ENCODE assay signal across 8 mouse cellular contexts in genomic region chr12:111671431-111671902, GRCm38 (mm10). TPM values are rescaled to one million over a fixed set of nuclear protein-coding genes. Genes with fewer than 3 reads are reported as not detected.
DNase-seq lines count a peak whose midpoint lies in the region; ATAC-seq and TF ChIP-seq lines count a peak whose summit lies in the region.

No protein-coding gene starts in this region.

- DNase-seq in urinary bladder, postnatal 4 days (ENCODE audit: low spot score in 2 of 2): peak; percentile 39 to 69
- no peak for DNase-seq in urinary bladder, postnatal 25 days (ENCODE audit: low spot score)
- peak; percentile 67 for DNase-seq in embryo, embryonic 10.5 days (ENCODE audit: low spot score)
- peak; percentile 69 to 80 for DNase-seq in kidney, postnatal 25 days
- peak; percentile 66 for DNase-seq in lung, embryonic 14.5 days

- no peak for TF ChIP-seq CTCF in lung, embryonic 14.5 days (IDR thresholded peaks at IDR 0.05; ENCODE audit: low read depth)

- H3K27ac ChIP-seq in heart, embryonic 15.5 days: peak overlapping the region; percentile 38
- no peak overlapping the region for H3K27ac ChIP-seq in lung, embryonic 14.5 days (ENCODE audit: low read depth)
- peak overlapping the region; percentile 93 for H3K27ac ChIP-seq in neural tube, embryonic 15.5 days (replicated peaks)

- no peaks in the 10 kb centered on the region for H3K9me3 ChIP-seq in heart, embryonic 15.5 days (replicated peaks)
- H3K9me3 ChIP-seq in lung, embryonic 14.5 days (ENCODE audit: low read depth, low read length): no peaks in the 10 kb centered on the region
- no peaks in the 10 kb centered on the region for H3K9me3 ChIP-seq in neural tube, embryonic 15.5 days (replicated peaks)

- peaks cover 59% of the 10 kb centered on the region for H3K4me1 ChIP-seq in heart, embryonic 15.5 days (replicated peaks)
- H3K4me1 ChIP-seq in lung, embryonic 14.5 days (ENCODE audit: insufficient read depth): peaks cover 10% of the 10 kb centered on the region
- peaks cover 44% of the 10 kb centered on the region for H3K4me1 ChIP-seq in neural tube, embryonic 15.5 days

- H3K27me3 ChIP-seq in heart, embryonic 15.5 days: peaks cover 14% of the 10 kb centered on the region
- H3K27me3 ChIP-seq in lung, embryonic 14.5 days (ENCODE audit: insufficient read depth, low read length): peaks cover 40% of the 10 kb centered on the region
- H3K27me3 ChIP-seq in neural tube, embryonic 15.5 days (replicated peaks): 0 out of 2 replicates have a peak, but pooled peaks cover 3% of the 10 kb centered on the region

- ATAC-seq in heart, embryonic 15.5 days (replicated peaks; ENCODE audit: insufficient number of reproducible peaks, insufficient read depth, low FRiP score, low read depth): no peak
- peak; percentile 9; the same call in 1 of the 2 replicates for ATAC-seq in lung, embryonic 14.5 days (ENCODE audit: insufficient read depth)
- ATAC-seq in neural tube, embryonic 15.5 days (ENCODE audit: low FRiP score): peak; percentile 79
- no peak for ATAC-seq in megakaryocyte progenitor cell, adult 5-6 weeks (replicated peaks; ENCODE audit: poor library complexity)

- H3K36me3 ChIP-seq in heart, embryonic 15.5 days: 0 out of 2 replicates have a peak, but pooled peaks cover 3% of the 10 kb centered on the region
- no peaks in the 10 kb centered on the region for H3K36me3 ChIP-seq in lung, embryonic 14.5 days (ENCODE audit: insufficient read depth)
- peaks cover 10% of the 10 kb centered on the region for H3K36me3 ChIP-seq in neural tube, embryonic 15.5 days

- WGBS in heart, embryonic 15.5 days: under 1% methylated on average over 34 of the region's 34 CpGs
- under 1% methylated on average over 34 of the region's 34 CpGs for WGBS in lung, embryonic 14.5 days
- under 1% methylated on average over 34 of the region's 34 CpGs for WGBS in neural tube, embryonic 15.5 days

- peak overlapping the region; percentile 62 for H3K9ac ChIP-seq in heart, embryonic 15.5 days
- H3K9ac ChIP-seq in lung, embryonic 14.5 days: peak overlapping the region; percentile 52
- H3K9ac ChIP-seq in neural tube, embryonic 15.5 days (replicated peaks): peak overlapping the region; percentile 98

- H3K4me3 ChIP-seq in heart, embryonic 15.5 days: peak overlapping the region; percentile 62
- H3K4me3 ChIP-seq in lung, embryonic 14.5 days (ENCODE audit: low read depth, low read length): peak overlapping the region; percentile 56
- H3K4me3 ChIP-seq in neural tube, embryonic 15.5 days (replicated peaks): peak overlapping the region; percentile 91

- peak overlapping the region; percentile 93 for H3K4me2 ChIP-seq in heart, embryonic 15.5 days
- H3K4me2 ChIP-seq in lung, embryonic 14.5 days: peak overlapping the region; percentile 97
- H3K4me2 ChIP-seq in neural tube, embryonic 15.5 days: peak overlapping the region; percentile 87

RNA-seq across cellular contexts. Expression of gene Ckb, which starts 0.7 kb away (rescaled TPM):
- polyA plus RNA-seq in heart, embryonic 15.5 days (2015; fragmentation: Nextera tagmentation; extraction: Ambion mirVana): 315 and 319 TPM in 2 replicates
- polyA plus RNA-seq in lung, embryonic 14.5 days (2014; fragmentation: Nextera tagmentation; extraction: Ambion mirVana): 210 and 217 TPM in 2 replicates
- polyA plus RNA-seq in neural tube, embryonic 15.5 days (2015; fragmentation: Nextera tagmentation; extraction: Ambion mirVana): 1,500 and 1,731 TPM in 2 replicates
- 0.85 and 1.8 TPM in 2 replicates for total RNA-seq in megakaryocyte progenitor cell, adult 5-6 weeks (2015)
- 2.0 and 4.1 TPM in 2 replicates for total RNA-seq in megakaryocyte progenitor cell, adult 5-6 weeks (2017)

RNA-seq across cellular contexts. Expression of gene Trmt61a, which starts 6.4 kb away (rescaled TPM):
- polyA plus RNA-seq in heart, embryonic 15.5 days (2015; fragmentation: Nextera tagmentation; extraction: Ambion mirVana): 6.1 and 9.0 TPM in 2 replicates
- polyA plus RNA-seq in lung, embryonic 14.5 days (2014; fragmentation: Nextera tagmentation; extraction: Ambion mirVana): 8.7 and 9.3 TPM in 2 replicates
- 9.6 and 10.8 TPM in 2 replicates for polyA plus RNA-seq in neural tube, embryonic 15.5 days (2015; fragmentation: Nextera tagmentation; extraction: Ambion mirVana)
- 8.6 and 8.8 TPM in 2 replicates for total RNA-seq in megakaryocyte progenitor cell, adult 5-6 weeks (2015)
- 8.0 and 11.2 TPM in 2 replicates for total RNA-seq in megakaryocyte progenitor cell, adult 5-6 weeks (2017)

RNA-seq across cellular contexts. Expression of gene Bag5, which starts 41.6 kb away (rescaled TPM):
- polyA plus RNA-seq in heart, embryonic 15.5 days (2015; fragmentation: Nextera tagmentation; extraction: Ambion mirVana): 36.2 and 39.9 TPM in 2 replicates
- polyA plus RNA-seq in lung, embryonic 14.5 days (2014; fragmentation: Nextera tagmentation; extraction: Ambion mirVana): 51.5 and 53.2 TPM in 2 replicates
- polyA plus RNA-seq in neural tube, embryonic 15.5 days (2015; fragmentation: Nextera tagmentation; extraction: Ambion mirVana): 61.5 and 65.2 TPM in 2 replicates
- 23.6 and 25.8 TPM in 2 replicates for total RNA-seq in megakaryocyte progenitor cell, adult 5-6 weeks (2015)
- total RNA-seq in megakaryocyte progenitor cell, adult 5-6 weeks (2017): 29.2 and 46.3 TPM in 2 replicates

RNA-seq across cellular contexts. Expression of gene Apopt1, which starts 41.6 kb away (rescaled TPM):
- polyA plus RNA-seq in heart, embryonic 15.5 days (2015; fragmentation: Nextera tagmentation; extraction: Ambion mirVana): 41.3 and 41.5 TPM in 2 replicates
- polyA plus RNA-seq in lung, embryonic 14.5 days (2014; fragmentation: Nextera tagmentation; extraction: Ambion mirVana): 53.3 and 57.3 TPM in 2 replicates
- polyA plus RNA-seq in neural tube, embryonic 15.5 days (2015; fragmentation: Nextera tagmentation; extraction: Ambion mirVana): 58.5 and 58.8 TPM in 2 replicates
- 67.5 and 72.1 TPM in 2 replicates for total RNA-seq in megakaryocyte progenitor cell, adult 5-6 weeks (2015)
- total RNA-seq in megakaryocyte progenitor cell, adult 5-6 weeks (2017): 54.7 and 55.7 TPM in 2 replicates

Comparison
In these comparisons a context has a peak if more than half of its experiments do, and no peak if none do; other contexts are left out.
1. ATAC-seq: peak in lung, embryonic 14.5 days (single experiment) and neural tube, embryonic 15.5 days (single experiment); none in heart, embryonic 15.5 days (single experiment) and megakaryocyte progenitor cell, adult 5-6 weeks (single experiment).
2. Peak in every context shown above with its lines, with median percentiles within 50 percentile points of each other: H3K4me2 ChIP-seq, H3K4me3 ChIP-seq and H3K9ac ChIP-seq.